Mouse (Mus musculus): ENCODE data around the gene Gm10644.
"Not testable (repeated sequence)": the region's sequence is repeated elsewhere in the genome, so short reads cannot be mapped to it uniquely, and the experiment has no call there.

Gene Gm10644

DNA sequence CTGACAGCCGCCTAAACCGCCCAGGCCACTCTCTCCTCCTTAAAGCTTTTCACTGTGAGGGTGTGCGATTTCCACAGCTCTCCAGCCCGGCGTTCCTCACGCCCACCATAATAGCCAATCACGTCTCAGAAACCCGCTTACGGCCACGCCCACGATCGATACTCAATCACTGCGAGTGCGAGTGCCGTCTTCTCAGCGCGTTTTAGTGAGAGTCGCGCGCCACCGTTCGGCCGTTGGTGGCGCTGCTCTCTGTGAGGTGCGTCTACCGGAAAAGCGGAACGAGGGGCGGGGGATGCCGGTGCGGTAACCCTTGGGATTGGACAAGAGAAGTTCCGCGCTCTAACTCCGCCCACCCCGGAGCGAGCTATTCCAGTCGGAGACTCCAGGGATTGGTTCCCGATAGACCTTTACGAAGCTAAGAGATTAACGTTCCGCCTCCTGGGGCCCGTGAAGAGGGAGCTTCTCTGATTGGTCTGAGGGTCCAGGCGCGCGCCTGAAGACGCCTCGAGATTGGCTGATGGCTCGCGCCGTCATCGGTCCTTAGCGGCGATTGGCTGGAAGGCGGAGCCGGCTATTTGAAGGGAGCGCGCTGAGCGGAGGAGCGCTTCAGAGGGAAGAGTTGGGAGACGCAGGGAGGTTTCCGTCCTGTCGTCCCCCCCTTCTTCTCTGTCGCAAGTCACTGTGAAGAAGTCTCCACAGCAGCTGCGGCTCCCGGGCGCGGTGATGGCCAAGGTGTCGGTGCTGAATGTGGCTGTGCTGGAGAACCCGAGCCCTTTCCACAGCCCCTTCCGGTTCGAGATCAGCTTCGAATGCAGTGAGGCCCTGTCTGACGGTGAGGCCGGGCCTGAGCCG, at the start of gene Gm10644, which contains the start of gene Asf1b:
Gm10644 (minus strand) TSS at position 100 of the 852 bp plus-strand sequence.
Asf1b (plus strand) TSS at position 402 of the 852 bp plus-strand sequence.
- DNase-seq (ENCODE audit: extremely low read depth, low read depth) = peak; percentile 99

DNA sequence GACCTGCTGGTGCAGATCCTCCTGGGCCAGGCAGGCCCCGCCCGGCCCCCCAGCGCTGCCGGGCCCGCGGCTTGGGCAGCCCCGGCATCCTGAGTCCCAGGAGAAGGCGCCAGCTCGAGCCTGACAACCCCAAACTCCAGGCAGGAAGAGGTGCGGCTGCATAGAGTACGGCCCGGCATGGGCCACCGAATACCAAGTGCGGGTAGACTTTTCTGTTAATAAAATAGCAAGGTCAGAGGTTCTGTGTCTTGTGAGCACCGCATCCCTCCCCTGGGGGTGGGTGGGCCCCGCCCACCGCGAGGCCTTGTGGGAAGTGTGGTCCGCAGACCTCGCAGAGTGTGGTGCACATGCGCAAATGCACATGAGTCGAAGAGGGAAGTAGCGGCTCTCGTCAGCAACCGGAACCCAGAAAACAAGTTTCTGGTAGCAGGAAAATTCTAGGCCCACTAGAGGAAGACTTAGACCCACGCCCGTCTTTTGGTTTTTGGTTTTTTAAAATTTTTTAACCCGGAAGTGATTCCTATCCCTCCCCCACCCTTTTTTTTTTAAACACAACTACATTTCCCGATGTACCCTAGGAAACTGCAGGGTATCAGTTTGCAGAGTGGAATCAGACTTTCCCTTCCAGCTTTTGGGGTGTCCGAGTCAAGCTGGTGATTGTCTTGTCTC, 49.7 kb upstream of the Gm10644 start:
- DNase-seq (ENCODE audit: extremely low read depth, low read depth) = peak; percentile 95

DNA sequence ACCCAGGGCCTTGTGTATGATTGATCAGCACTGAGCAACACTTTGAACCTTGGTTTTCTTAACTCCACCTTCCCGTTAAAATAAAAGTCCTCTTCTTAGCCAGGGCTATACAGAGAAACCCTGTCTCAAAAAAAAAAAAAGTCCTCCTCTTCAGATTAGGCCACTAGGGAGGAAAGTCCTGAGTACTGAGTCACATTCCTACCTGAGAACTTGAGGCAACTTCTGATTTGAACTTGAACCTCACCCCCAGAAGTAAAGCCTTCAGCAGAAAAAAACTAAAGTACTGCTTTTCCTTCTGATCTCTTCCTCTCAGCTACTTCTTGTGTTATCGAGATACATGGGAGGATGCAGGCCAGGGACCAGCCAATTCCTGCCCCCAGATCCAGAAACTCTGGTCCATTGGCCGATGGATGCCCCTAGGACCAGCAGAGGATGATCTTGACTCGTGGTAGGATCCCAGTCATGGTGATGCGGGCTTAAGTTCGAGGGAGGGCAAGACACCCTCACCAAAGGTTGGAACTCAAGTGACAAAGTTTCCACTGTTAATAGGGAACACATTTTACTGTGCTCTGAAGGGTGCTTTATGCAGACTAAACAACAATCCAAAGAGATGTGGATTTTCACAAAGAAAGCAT, 48.7 kb upstream of the Gm10644 start:
- no peak for DNase-seq (ENCODE audit: extremely low read depth, low read depth)

DNA sequence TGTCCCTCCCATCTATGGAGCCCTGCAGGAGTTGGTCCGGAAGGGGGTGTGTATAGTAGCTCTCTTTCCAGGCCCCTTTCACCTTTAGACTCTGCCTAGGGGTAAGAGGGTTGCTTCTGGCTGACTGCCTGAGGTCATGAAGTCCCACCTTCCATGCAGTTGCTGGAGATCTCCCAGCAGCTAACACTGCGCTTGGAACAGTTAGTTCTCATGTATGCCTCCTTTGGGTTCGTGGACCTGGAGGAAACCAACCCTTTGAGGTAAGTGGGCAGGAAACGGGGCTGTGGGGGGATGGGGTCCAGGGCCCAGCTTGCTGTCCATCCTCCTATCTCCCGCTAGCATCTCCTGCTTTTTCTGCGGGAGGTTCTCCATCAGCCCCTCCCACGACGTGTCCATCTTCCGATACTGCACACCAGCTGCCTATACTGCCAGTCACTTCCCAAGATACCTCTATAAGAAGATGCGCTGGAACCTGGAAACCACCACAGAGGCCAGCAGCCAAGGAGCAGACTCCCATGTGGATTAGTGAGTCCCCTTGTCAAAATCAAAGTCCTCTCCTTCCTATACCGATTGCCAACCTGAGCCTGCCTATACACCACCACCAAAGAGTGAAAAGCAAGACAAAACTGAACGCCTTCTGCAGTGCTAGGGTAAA, 48.1 kb upstream of the Gm10644 start:
- no peak for DNase-seq (ENCODE audit: extremely low read depth, low read depth)

DNA sequence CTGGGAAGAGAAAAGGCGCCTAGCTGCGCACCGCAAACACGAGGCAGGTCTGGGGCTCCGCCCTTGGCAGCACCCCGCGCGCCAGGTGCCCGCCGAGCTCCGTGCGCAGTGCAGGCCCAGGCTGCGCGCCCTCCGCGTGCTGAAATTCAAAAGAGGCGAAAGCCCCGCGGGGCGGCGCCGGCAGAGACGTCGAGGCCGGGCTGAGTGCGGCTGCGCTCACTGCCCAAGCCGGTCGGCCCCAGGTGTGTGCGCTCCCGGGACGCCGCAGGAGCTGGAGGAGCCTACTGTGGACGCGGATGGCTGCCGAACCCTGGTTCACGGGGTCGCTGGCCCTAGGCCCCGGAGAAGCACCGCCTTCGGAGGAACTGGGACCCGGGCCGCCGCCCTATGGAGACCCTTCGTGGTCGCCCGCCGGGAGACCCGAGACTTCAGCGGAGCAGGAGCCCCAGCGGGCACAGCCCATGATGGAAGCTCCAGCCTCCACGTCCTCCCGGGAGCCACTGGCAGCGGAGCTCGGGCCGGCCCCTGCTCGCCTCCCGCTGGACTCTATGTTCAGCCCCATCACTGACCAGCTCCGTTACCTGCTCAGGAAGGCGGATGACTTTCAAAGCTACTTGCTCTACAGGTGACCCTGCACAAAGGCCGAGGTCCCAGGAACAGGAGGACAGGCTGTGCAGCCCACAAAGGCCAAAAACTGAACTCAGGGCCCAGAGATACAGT, 46.4 kb upstream of the Gm10644 start, which contains the start of gene 1700067K01Rik:
1700067K01Rik (plus strand) TSS at position 222 of the 720 bp plus-strand sequence.
- DNase-seq (ENCODE audit: extremely low read depth, low read depth) = no peak

DNA sequence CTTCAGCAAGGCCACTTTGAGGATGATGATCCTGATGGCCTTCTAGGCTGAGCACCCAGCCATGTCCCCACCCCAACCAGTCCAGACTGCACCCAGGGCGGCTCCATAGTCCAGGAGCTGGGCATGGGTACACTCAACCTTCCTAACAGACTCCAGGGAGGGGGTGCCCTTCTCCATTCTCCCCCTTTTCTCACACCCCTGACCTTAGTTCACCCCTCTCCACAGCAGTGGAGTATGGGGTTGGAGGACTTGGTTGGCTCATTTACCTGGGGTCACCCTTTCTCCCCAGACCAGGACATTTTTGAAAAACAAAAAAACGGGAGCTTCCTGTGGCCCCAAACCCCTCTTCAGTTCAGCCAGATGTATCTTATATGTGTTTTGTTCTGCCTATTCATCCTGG, 44.8 kb upstream of the Gm10644 start:
- DNase-seq (ENCODE audit: extremely low read depth, low read depth) = no peak

DNA sequence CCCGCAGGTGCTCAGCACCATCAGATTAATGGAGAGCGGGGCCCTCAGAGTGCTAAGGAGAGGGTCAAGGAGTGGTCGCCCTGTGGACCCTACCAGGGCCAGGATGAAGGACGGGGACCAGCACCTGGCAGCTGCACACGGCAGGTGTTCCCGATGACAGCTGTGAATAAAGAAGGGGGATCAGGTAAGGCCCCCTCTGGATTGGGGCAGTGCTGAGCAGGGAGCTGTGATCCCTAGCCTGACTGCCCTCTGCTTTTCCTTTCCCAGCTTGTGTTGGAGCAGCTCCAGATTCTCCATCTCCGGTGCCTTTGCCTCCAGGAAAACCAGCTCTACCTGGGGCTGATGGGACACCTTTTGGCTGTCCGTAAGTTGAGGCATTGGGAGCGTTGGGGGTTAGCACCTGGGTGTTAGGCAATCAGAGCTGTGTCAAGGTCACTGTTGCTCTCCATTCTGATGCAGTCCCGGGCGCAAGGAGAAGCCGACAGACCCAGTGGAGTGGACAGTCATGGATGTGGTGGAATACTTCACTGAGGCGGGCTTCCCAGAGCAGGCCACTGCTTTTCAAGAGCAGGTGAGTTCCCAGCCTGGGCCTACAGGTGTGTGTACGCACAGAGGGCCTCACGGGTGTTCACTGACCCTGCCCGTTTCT, 44.2 kb upstream of the Gm10644 start:
- DNase-seq (ENCODE audit: extremely low read depth, low read depth) = no peak

DNA sequence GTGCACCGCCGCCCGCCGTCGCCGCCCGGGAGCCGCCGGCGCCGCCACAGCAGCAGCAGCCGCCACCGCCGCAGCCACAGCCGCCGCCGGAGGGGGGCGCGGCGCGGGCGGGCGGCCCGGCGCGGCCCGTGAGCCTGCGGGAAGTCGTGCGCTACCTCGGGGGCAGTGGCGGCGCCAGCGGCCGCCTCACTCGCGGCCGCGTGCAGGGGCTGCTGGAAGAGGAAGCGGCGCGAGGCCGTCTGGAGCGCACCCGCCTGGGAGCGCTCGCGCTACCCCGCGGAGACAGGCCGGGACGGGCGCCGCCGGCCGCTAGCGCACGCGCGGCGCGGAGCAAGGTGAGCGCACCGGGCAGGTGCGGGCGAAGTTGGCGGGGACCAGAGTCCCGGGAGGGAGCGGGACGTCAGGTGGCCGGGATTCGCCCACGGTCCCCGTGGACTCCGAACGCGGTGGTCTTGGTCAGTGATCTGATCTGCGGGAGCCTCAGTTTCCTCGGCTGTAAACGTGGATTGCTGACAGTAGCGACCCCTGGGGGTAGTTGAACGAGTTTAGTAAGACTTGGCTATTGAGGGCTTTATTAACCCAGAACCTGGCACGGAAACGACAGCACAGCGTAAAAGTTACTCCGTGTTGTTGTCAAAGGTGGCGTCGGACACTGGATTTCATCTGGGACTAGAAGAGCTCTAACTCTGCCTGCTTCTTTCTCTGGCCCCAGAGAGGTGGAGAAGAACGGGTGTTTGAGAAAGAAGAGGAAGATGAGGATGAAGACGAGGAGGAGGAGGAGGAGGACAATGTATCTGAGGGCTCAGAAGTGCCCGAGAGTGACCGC, 43.4 kb upstream of the Gm10644 start:
- no peak for DNase-seq (ENCODE audit: extremely low read depth, low read depth)

DNA sequence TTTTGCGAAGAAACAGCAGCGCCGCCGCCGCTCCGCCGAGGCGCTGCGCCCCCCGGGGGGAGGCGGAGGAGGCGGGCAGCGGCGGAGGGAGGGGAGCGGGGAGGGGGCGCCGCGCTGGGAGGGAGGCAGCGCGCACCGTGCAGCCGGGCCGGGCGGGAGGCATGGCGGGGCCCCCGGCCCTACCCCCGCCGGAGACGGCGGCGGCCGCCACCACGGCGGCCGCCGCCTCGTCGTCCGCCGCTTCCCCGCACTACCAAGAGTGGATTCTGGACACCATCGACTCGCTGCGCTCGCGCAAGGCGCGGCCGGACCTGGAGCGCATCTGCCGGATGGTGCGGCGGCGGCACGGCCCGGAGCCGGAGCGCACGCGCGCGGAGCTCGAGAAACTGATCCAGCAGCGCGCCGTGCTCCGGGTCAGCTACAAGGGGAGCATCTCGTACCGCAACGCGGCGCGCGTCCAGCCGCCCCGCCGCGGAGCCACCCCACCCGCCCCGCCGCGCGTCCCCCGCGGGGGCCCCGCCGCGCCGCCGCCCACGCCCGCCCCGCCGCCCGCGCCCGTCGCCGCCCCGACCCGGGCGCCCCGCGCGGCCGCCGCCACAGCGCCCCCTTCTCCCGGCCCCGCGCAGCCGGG, 42.6 kb upstream of the Gm10644 start, which contains the start of gene Samd1:
Samd1 (plus strand) TSS at position 162 of the 631 bp plus-strand sequence.
- no peak for DNase-seq (ENCODE audit: extremely low read depth, low read depth)

DNA sequence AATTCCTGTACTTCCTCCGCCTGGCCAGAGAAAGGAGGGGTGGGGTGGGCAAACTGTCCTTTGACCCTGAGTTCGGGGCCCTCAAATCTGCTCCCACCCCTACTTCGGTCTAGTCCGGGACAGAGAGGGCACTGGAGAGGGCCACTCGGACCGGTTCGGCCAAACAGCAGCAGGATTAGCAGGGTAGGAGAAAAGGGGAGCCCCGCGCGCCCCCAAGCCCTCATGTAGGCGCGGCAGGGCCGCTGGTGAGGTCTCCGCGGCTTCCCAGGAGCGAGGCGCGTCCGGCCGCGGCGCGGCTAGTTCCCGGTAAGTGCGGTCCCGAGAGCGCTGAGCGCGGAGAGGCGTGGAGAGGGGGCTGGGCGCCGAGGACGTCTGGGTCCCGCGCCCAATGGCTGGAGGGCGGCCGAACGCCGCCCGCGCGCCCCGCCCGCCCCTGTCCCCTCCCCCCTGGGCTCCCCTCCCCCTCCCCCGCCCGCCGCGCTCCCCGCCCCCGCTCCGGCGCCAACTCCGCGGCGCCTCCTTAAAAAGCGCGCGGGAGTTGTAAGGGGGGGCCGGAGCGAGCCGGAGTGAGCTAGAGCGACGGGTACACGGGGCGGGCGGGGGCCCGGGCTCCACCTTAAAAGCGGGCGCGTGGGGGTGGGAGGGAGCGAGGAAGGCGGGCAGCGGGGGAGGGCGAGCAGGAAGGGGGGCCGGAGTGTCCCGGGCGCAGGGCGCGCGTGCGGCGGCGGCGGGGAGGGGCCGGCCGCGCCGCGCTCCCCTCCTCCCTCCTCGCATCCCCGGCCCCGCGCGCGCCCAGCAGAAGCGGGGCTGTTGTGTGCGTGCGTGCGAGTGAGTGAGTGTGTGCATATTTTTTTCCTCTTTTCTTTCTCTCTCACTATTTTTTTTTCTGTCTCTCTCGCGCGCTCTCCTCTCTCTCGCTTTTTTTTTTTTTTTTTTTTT, 41.8 kb upstream of the Gm10644 start:
- peak; percentile 65 for DNase-seq (ENCODE audit: extremely low read depth, low read depth)

DNA sequence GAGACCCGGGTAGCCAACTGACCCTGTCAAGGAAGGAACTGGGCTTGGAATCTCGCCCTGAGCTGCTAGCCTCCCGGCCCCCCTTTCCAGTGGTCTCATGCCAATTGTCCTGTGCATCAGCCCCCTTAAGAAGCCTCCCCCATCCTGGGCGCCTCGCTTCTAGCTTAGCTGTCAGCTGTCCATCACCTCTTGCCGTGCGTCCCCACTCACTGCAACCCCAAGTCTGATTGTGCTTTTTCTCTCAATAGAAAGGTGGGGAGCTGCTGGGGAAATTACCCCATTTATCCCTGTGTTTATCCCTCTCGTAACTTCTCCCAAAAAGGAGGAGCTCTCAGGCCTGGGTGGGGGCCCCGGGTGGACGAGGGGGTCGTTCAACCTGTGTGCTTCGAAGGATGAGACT, 41.0 kb upstream of the Gm10644 start:
- DNase-seq (ENCODE audit: extremely low read depth, low read depth) = no peak

DNA sequence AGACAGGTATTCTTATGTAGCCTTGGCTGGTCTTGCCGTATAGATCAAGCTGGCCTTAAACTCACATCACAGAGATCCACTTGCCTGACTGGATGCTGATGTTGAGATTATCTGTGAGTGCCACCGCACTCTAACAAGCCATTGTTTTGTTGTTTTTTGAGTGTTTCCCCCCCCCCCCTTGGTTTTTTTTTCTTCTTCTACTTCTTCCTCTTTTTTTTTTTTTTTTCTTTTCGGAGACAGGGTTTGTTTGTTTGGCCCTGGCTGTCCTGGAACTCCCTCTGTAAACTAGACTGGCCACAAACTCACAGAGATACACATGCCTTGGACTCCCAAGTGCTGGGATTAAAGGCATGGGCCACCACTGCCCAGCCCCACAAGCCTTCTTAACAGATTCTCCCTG, 39.0 kb upstream of the Gm10644 start:
- DNase-seq (ENCODE audit: extremely low read depth, low read depth) = no peak

DNA sequence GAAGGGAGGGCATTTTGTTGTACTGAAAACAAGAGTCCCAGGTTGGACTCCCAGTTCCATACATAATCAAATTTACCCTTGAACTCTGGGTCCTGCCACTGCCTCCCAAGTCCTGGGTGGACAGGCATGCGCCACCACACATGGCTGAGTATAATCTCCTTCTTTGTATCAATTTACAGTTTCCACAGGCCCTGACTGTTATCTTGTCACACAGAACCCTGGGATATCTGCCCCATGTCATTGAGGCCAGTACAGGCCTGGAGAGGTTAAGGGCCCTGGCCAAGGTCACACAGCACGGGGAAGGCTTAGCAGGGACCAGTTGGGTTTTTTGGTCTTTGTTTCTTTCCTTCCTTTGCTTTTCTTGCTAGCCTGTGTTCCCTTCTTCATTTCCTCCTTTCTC, 37.5 kb upstream of the Gm10644 start:
- no peak for DNase-seq (ENCODE audit: extremely low read depth, low read depth)

DNA sequence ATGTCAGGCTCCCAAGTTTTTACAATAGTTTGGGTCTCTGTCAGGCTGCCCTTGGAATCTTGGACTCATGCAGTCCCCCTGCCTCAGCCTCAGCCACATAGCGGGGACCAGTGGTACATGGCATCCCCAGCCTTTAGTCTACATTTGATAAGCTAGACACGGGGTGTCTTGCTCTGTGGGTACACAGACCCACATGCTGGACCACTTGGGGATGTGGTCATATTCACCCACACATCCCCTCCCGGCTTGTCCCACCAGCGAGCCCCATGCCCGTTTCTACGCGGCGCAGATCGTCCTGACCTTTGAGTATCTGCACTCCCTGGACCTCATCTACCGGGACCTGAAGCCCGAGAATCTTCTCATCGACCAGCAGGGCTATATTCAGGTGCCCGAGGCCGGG, 35.2 kb upstream of the Gm10644 start:
- no peak for DNase-seq (ENCODE audit: extremely low read depth, low read depth)

DNA sequence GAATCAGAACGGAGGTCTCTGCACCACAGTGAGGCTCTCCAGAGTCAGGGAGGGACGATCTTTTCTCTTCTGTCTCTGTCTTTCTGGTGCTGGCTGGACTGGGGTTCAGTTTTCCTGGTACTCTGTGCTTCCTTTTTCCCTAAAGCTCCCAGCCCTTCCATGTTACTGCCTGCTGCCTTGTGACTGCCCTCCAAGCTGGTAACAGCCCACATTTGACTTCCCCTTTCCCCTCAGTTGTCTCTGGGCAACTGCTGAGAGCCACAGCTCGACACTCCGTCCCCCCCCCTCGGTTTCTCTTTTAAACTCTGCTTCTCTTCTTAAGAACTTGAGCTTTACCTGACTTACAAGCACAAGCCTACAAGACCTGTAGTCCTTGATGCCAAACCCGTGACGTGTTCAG, 34.2 kb upstream of the Gm10644 start:
- DNase-seq (ENCODE audit: extremely low read depth, low read depth) = peak; percentile 50

DNA sequence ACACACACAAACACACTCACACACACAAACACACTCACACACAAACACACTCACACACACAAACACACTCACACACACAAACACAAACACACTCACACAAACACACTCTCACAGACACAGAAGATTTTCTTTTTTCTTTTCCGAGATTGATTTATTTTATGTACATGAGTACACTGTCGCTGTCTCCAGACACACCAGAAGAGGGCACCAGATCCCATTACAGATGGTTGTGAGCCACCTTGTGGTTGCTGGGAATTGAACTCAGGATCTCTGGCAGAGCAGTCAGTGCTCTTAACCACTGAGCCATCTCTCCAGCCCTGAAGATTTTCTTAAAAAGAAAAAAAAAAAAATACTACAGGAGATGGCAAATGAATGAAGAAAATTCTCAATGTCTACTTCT, 28.2 kb upstream of the Gm10644 start:
- DNase-seq (ENCODE audit: extremely low read depth, low read depth) = not testable (repeated sequence)

DNA sequence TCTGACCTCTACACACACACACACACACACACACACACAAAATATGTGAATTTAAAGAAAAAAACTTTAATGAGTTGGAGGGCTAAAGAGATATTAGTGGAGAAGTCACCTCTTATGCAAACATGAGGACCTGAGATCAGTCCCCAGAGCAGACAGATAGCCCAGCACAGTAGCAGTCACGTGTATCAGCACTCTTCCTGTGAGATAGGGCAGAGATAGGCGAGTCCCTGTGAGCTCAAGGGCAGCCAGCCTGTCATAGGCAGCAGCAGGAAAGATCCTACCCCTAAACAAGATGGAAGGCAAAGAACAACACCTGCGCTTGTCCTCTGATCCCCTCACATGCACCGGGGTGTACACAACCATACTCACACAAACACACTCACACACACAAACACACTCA, 27.4 kb upstream of the Gm10644 start:
- DNase-seq (ENCODE audit: extremely low read depth, low read depth) = no peak

DNA sequence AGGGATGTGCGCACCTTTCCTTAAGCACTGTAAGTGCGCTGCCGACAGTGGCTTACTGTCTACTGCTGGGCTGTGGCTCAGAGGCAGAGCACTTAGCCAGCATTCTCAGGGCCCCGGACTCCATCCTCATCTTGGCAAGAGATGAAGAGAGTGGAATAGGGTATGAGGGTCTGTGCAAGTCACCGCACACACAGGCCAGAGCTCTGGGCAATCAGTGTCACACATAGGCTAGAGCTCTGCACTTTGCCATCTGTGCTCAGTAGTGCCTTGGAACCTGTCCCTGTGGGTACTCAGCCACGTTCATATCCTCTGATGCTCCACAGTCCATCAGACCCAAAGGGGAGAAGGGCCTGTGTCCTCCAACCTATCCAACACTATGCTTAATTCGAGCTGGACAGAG, 26.5 kb upstream of the Gm10644 start:
- no peak for DNase-seq (ENCODE audit: extremely low read depth, low read depth)

All from MEL-GATA-1-ER (cell line).